Mouse (Mus musculus) gastrocnemius, adult 2 months (tissue): ENCODE data around the gene E2f8. TPM values are rescaled to one million over a fixed set of nuclear protein-coding genes. Genes with fewer than 3 reads are reported as not detected.

Source experiments
- DNase-seq: peaks from one replicate; pipeline ENCODE4 v3.0.0; 2022
- H3K27ac ChIP-seq: fragments of 200-600 bp; 2 replicates; pipeline ENCODE4 v1.8.1; 2022; ENCODE audit warnings: mild to moderate bottlenecking
- H3K4me3 ChIP-seq: fragments of 200-600 bp; 2 replicates; pipeline ENCODE4 v1.8.1; 2022; ENCODE audit warnings: mild to moderate bottlenecking, moderate library complexity
- CTCF ChIP-seq: fragments of 200-600 bp; IDR thresholded peaks from 2 replicates; pipeline ENCODE4 v1.8.1; 2022; ENCODE audit warnings: antibody characterized with exemption, mild to moderate bottlenecking, moderate library complexity
- intact Hi-C: fragments of 180-260 bp; cut with DNase I; formaldehyde crosslinking; loops from one replicate; pipeline ENCODE4 v1.15.1; 2025
- total RNA-seq, 2 experiments: library from RNA; stranded (reverse); gene quantifications; 2 replicates each; pipeline ENCODE4 v1.2.3; 2021

The E2f8 gene
- total RNA-seq, 2 experiments from 2014 or later: not detected

DNA sequence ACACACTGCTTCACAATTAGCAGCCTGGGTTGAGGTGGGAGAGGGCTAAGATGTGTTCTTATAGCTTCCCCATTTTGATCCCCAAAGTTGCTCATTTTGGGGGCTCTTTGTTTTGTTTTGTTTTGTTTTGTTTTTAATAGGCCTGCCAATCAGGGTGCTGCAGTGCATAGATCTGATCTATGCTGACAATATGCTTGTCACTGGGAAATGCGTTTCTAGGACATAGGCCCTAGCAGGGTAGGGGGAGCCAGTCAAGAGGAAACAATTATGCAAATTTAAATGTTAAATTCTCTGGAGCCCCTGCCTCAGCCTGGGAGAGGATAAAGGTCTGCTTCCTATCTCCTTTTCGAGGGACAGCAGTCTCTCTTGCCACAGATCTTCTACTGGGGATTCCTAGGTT lies 21.1 kb upstream of the E2f8 start:
- intact Hi-C loops: no loop called here
- Histone ChIP-seq H3K27ac (no peak overlapping the region), H3K4me3 (no peak overlapping the region)

DNA sequence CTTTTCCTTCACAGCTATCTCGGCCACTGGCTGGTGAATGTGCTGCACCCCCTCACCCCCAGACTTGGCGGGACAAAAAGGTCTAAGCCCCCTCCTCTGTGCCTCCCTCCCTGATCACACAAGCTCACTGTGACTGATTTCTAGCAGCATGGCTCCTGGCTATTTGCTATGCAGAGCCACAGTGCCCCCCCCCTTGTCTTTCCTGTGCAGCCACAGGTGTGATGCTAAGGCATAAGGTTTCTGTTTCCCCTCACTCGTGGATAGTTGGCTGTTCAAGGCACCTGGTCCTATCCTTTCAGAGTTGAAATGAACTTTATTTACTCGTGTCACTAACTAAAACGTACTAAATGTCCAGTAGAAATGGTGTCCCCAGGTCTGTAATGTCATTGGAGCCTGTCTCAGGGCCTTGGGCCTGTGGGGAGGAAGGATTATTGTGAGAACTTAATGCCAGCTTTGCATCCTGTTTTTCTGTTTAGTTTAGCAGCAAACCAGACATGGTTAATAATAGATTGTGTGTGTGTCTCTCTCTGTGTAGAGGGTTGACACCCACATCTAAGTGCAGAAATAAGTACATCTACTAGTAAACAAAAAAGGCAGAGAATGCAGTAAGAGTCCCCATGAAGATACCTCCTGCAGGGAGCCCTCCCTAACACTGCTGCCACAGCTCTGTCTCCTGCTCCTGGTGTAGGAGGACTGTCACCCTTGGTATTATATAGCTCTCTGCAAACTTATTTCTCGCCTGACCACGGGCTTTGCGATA lies 19.2 kb upstream of the E2f8 start:
- Histone ChIP-seq H3K4me3 (no peak overlapping the region), H3K27ac (no peak overlapping the region)
- intact Hi-C loops: no loop called here
- DNase-seq: no peak
- TF ChIP-seq CTCF: no peak

More for the DNA sequence above, 21.1 kb upstream of the E2f8 start:
- DNase-seq: no peak
- no peak for TF ChIP-seq CTCF

DNA sequence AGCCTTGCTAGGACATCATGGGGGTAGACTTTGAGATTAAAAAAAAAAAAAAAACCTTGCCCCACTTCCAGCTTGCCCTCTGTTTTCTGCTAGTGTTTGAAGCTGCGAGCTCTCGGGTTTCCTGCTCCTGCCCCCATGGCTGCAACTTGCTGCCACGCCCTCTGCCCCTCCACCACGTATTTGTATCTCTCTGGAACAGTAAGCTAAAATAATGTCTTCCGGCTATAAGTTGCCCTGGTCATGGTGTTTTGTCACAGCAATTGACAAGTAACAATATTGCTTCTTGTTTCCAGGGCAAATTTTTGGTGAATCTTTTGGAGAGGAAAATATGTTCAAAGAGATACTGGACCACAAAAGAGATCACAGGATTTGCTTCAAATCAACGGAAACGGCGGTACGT lies 17.0 kb upstream of the E2f8 start:
- H3K4me3 ChIP-seq: no peak overlapping the region
- intact Hi-C loops: no loop called here
- no peak overlapping the region for H3K27ac ChIP-seq
- no peak for DNase-seq
- TF ChIP-seq CTCF: no peak

DNA sequence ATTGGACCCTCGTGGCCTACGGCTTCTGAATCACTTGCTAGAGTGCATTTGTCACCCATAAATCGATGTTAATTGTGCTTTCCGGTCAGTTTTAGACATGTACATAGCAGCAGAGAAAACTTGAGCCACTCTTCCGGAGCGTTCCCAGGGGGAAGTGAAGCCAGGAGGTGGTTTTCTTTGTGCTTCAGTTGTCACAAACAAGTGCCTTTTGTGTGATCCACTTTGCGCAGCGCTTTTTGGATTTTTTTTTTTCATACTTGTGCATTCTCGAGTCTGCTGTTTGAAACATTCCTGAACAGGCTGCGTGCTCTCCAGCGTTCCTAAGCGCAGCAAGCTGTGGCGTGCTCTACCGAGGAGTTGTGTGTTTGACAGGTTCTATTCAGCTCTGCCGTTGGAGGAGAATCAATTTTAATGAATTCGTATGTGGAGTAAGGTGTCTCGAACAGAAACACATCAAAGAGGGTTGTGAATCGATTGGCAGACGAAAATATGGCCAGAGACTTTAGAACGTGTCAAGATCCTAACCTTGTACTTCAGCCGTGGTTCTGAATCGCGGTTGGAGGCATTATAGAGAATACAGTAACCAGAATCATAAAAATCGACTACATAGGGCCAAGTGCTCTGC lies 16.3 kb upstream of the E2f8 start:
- DNase-seq: no peak
- TF ChIP-seq CTCF: no peak
- Histone ChIP-seq H3K27ac (no peak overlapping the region), H3K4me3 (no peak overlapping the region)
- intact Hi-C loops: no loop called here

DNA sequence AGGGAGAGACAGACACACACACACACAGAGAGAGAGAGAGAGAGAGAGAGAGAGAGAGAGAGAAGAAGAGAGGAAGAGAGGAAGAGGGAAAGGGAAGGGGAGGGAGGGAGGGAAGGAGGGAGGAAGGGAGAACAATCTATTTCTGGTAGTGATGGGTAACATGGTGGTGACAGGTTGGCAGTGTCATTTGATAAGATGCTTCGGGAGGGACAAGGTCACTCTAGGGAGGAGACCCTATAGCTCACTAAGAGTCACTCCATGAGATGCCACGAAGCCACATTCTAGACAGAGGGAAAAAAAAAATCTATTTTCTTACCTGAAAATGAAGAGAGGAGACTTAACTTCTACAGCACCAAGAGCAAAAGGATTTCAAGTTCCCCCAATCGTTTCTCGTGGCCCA lies 14.7 kb upstream of the E2f8 start:
- Histone ChIP-seq H3K4me3 (no peak overlapping the region), H3K27ac (no peak overlapping the region)
- DNase-seq: no peak
- TF ChIP-seq CTCF: no peak
- intact Hi-C loops: no loop called here

DNA sequence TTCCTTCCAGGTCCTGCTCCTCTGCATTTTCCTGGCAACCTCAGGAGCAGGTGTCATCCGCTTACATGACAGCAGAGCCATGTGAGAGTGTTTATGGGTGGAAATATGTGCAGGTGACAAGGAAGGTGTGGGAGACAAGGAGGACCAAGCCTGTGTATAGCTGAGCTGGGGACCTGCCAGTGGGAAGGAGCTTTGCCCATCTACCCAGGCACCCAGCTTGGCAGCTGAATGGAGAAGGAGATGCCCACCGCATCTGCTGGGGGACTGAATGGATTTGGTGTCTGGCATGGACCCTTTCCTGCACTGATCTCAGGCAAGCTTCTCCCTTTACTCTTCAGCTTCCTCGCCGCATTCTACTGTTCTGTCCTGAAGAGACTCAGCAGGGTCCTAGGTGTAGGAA lies 14.1 kb upstream of the E2f8 start:
- intact Hi-C loops: no loop called here
- DNase-seq: no peak
- no peak for TF ChIP-seq CTCF
- no peak overlapping the region for H3K27ac ChIP-seq
- H3K4me3 ChIP-seq: no peak overlapping the region

DNA sequence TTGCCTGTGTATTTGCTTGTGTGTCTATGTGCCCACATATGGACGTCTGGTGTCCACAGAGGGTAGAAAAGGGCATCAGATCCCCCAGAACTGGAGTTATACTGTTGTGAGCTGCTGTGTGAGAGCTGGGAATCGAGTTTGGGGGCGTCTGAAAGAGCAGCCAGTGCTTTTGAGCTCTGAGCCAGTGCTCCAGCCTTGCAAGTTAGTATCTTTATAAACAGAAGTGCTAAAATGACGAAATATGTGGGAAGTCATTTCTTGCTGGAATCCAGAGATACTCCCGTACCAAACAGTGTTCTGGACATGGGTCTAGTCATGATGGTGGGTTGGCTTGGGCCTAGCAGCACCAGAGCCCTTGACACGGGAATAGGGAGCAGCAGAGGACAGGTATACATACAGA lies 13.4 kb upstream of the E2f8 start:
- TF ChIP-seq CTCF: no peak
- DNase-seq: no peak
- H3K27ac ChIP-seq: no peak overlapping the region
- intact Hi-C loops: loop anchor here (1.0 kb wide), 1 partner anchor 227 kb away; no protein-coding TSS in a partner anchor
- no peak overlapping the region for H3K4me3 ChIP-seq

DNA sequence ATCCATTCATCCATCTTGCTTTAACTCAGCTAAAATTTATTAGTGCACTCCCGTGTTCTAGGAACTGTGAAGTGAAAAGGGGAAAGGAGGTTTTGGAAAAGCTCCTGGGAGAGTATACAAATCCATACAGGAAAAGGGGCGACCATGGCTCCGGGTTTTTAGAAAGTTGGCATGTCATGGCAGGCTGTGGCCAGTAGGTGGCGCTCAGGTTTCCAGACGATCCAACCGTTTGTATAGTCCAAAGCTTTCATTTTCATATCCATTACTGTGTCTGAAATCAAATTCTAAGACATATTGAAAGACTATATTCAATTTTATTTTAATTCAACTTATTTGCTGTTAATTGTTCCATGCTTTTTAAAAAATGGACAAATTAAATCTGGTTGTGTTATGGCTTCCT lies 12.8 kb upstream of the E2f8 start:
- Histone ChIP-seq H3K27ac (no peak overlapping the region), H3K4me3 (no peak overlapping the region)
- peak; percentile 98 for TF ChIP-seq CTCF
- peak; percentile 55 for DNase-seq
- intact Hi-C loops: loop anchor here (1.0 kb wide), 1 partner anchor 227 kb away; no protein-coding TSS in a partner anchor

DNA sequence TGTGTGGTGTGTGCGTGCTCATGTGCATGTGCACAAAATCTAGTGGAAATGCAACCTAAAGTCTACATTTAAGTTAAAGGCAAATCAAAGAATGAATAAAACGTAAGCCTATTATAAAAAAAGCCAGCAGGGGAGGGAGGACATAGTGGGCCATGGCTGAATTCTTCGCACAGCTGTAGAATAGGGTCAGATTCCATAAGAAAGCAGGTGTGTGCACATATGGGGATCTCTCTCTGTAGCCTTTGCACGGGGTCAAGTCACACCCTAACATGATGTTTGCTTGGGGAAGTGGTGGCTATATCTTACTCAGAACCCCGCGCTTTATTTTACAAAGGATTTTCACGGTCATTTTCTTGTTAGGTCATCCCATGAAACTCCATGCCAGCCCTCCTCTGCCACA lies 11.7 kb upstream of the E2f8 start:
- TF ChIP-seq CTCF: no peak
- no peak overlapping the region for H3K4me3 ChIP-seq
- DNase-seq: no peak
- intact Hi-C loops: no loop called here
- no peak overlapping the region for H3K27ac ChIP-seq

DNA sequence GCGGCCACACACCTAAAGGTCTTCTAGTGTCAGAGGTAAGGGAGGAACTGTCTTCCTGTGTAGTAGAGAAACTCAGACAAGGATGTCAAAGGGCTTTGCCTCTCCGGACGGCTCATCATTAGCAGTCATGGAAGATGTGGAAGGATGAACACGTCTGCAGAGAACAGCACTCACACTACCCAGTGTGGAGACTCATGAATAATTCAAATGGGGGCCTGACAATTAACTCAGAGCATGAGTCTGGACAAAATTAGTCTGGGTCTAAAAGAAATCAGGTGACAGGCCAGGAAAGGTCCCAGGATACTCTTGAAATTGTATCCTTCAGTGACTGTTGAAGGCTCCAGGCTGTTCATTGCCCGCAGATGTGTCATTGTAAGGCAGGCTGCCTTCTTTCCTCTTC lies 9.6 kb upstream of the E2f8 start:
- intact Hi-C loops: no loop called here
- DNase-seq: no peak
- Histone ChIP-seq H3K27ac (no peak overlapping the region), H3K4me3 (no peak overlapping the region)
- TF ChIP-seq CTCF: no peak

DNA sequence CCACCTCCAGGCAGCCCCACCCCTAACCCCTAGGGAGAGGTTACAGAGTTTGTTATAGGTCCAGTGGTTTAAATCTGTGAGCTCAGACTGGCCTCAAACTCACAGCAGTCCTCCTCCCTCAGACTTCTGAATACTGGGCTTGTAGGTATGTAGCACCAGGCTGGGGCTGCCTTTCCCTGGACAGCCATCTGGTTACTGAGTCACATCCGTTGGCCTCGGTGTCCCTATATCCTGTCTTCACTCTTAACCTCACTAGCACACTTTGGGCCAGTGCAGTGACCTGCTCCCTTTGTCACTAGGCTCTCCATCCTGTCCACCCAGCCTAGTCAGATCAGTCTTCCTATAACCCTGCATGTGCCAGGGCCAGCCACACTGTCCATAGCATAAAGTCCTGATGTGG lies 7.4 kb upstream of the E2f8 start:
- TF ChIP-seq CTCF: no peak
- no peak for DNase-seq
- intact Hi-C loops: no loop called here
- no peak overlapping the region for H3K27ac ChIP-seq
- no peak overlapping the region for H3K4me3 ChIP-seq

DNA sequence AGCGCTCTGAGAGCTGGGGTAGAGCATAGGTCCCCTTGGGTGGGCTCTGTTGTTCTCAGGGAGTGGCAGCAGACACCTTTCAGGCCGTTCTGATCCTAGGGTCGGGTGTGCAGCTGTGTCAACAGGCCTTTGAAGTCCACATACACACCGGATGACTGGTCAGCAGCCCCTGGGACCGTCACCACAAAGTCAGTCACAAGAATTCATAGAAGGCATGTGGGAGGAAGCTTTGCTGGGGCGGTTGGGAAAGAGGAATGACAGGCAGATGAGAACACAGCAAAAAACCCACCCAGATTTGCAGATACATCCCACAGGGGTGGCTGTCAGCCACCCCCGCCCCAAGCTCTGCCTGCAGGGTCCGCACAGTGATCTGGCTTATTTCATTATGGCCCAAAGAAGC lies 6.6 kb upstream of the E2f8 start:
- Histone ChIP-seq H3K27ac (no peak overlapping the region), H3K4me3 (no peak overlapping the region)
- no peak for TF ChIP-seq CTCF
- DNase-seq: no peak
- intact Hi-C loops: no loop called here

DNA sequence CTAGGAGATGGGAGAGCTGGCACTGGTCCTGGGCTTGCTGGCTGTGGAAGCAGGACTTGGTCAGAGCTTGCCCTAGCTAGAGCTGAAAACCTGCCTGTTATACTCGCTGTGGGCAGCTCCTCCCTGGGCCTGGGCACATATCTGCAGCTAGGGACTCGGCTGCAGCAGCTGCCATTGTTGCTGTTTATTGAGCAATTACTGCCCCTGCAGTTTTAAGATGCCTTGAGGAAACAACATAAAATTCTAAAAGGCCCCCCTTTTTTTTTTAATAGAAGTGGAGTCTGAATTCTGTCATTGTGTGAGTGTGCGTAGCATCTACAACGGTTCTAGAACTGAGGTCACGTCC lies 2.8 kb upstream of the E2f8 start:
- no peak for DNase-seq
- H3K27ac ChIP-seq: no peak overlapping the region
- no peak for TF ChIP-seq CTCF
- intact Hi-C loops: no loop called here
- no peak overlapping the region for H3K4me3 ChIP-seq

DNA sequence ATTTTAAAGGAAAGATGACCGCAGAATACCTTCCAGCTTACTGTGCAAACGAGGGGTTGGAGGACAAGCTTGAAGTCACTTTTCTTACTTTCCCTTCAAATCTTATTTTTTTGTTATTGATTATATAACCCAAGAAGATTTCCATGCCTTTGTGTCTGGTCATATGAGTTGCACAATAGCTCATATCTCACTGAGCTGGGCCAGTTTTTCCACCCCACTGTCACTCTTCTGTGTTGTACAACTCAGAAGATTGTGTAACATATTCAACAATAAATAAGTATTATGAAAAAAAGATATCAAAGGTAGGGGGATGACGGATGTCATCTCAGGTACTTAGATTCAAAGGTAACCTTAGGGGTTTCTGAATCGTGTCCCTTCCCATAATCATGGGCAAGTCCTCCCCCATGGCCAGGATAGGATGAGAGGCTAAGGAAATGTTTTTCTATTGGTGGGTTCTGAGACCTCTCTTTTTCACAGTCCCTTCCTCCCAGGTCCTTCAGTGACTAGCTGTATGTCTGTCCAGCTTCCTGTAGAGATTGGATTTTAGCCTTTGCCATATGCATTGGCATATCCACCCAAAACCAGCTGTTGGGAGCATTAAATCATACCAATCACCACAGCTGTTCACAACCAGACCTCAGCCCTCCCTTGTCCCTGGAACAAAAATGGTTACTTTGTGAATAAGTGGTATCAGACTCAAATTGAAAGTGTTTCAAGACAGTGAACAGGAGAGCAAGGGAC lies 2.3 kb upstream of the E2f8 start:
- Histone ChIP-seq H3K27ac (no peak overlapping the region), H3K4me3 (no peak overlapping the region)
- no peak for TF ChIP-seq CTCF
- intact Hi-C loops: no loop called here
- no peak for DNase-seq
